ENCODE assay signal across 7 mouse cellular contexts in genomic region chr4:83530060-83530459, GRCm38 (mm10). TPM values are rescaled to one million over a fixed set of nuclear protein-coding genes. Genes with fewer than 3 reads are reported as not detected.
DNase-seq lines count a peak whose midpoint lies in the region; ATAC-seq and TF ChIP-seq lines count a peak whose summit lies in the region.
"Not testable (repeated sequence)": the region's sequence is repeated elsewhere in the genome, so short reads cannot be mapped to it uniquely, and the experiment has no call there.

No protein-coding gene starts in this region.

- not testable (repeated sequence) for ATAC-seq in heart, postnatal 0 days (ENCODE audit: insufficient read depth, low read depth); liver, postnatal 0 days; stomach, postnatal 0 days (ENCODE audit: low FRiP score, low TSS enrichment)

- TF ChIP-seq POLR2A in MEL (IDR thresholded peaks at IDR 0.05; ENCODE audit: control insufficient read depth in 1 of 2, insufficient read depth in 1 of 2, low read depth in 1 of 2, low read length in 2 of 2, poor library complexity in 1 of 2), result not testable (repeated sequence)

- 93% methylated on average over 4 of the region's 4 CpGs for WGBS in heart, postnatal 0 days
- WGBS in liver, postnatal 0 days (ENCODE audit: insufficient replicate concordance), result 92% methylated on average over 4 of the region's 4 CpGs
- 88% methylated on average over 4 of the region's 4 CpGs for WGBS in stomach, postnatal 0 days

- H3K27me3 ChIP-seq in MEL (ENCODE audit: control insufficient read depth in 1 of 2, insufficient read depth in 2 of 2, low read length in 2 of 2); heart, postnatal 0 days (ENCODE audit: control insufficient read depth, insufficient read depth, low read length); liver, postnatal 0 days (ENCODE audit: insufficient read depth, low read length); stomach, postnatal 0 days (ENCODE audit: control insufficient read depth, insufficient read depth, low read length): not testable (repeated sequence)

- TF ChIP-seq CTCF in MEL (IDR thresholded peaks at IDR 0.05 in 2 of 3, conservative IDR thresholded peaks at IDR 0.05 in 1 of 3; ENCODE audit: control insufficient read depth in 1 of 3, insufficient read depth in 1 of 3, low read depth in 2 of 3, low read length in 3 of 3, poor library complexity in 1 of 3, severe bottlenecking in 1 of 3), result peak in 2 of 3 experiments; percentile 23 to 47; a peak in 3 of 6 replicates
- TF ChIP-seq CTCF in heart, postnatal 0 days (IDR thresholded peaks at IDR 0.05; ENCODE audit: low read depth), result peak; percentile 8; the same call in 1 of the 2 replicates
- TF ChIP-seq CTCF in layer of hippocampus, adult 2 months (conservative IDR thresholded peaks at IDR 0.05), result peak; percentile 44
- TF ChIP-seq CTCF in liver, postnatal 0 days (IDR thresholded peaks at IDR 0.05; ENCODE audit: low read depth), result peak; percentile 25; the same call in 1 of the 2 replicates
- peak; percentile 19 for TF ChIP-seq CTCF in stomach, postnatal 0 days (IDR thresholded peaks at IDR 0.05; ENCODE audit: low read depth)

- TF ChIP-seq RAD21 in MEL (IDR thresholded peaks at IDR 0.05; ENCODE audit: low read depth, low read length), result not testable (repeated sequence)

- not testable (repeated sequence) for H3K9ac ChIP-seq in MEL (ENCODE audit: control insufficient read depth, low read depth, low read length, poor library complexity, severe bottlenecking); heart, postnatal 0 days (replicated peaks; ENCODE audit: low read depth, low read length); liver, postnatal 0 days (replicated peaks); stomach, postnatal 0 days (ENCODE audit: low read length)

- not testable (repeated sequence) for H3K36me3 ChIP-seq in MEL (ENCODE audit: control insufficient read depth in 1 of 2, insufficient read depth in 2 of 2, low read length in 2 of 2); heart, postnatal 0 days (replicated peaks; ENCODE audit: control insufficient read depth, insufficient read depth, low read length); liver, postnatal 0 days (replicated peaks; ENCODE audit: insufficient read depth, low read length); stomach, postnatal 0 days (ENCODE audit: control insufficient read depth, insufficient read depth, low read length)

- DNase-seq in CD4-positive helper T cell, adult 2 months (ENCODE audit: low read depth, low spot score), result peak; percentile 17
- peak; percentile 43 for DNase-seq in MEL (ENCODE audit: low read depth, low spot score)
- peak; percentile 8 for DNase-seq in brain, adult 2 months (ENCODE audit: low read depth, low spot score)
- DNase-seq in heart, postnatal 0 days (ENCODE audit: low spot score); layer of hippocampus, adult 2 months (ENCODE audit: low spot score in 2 of 2); liver, postnatal 0 days; stomach, postnatal 0 days (ENCODE audit: low spot score): not testable (repeated sequence)

- H3K79me2 ChIP-seq in MEL (ENCODE audit: control insufficient read depth, insufficient read depth, low read length, poor library complexity), result not testable (repeated sequence)

- not testable (repeated sequence) for H3K4me1 ChIP-seq in MEL (ENCODE audit: control insufficient read depth in 1 of 2, insufficient read depth in 2 of 2, low read length in 2 of 2); heart, postnatal 0 days (ENCODE audit: control insufficient read depth, insufficient read depth); liver, postnatal 0 days (ENCODE audit: insufficient read depth); stomach, postnatal 0 days (replicated peaks; ENCODE audit: control insufficient read depth, insufficient read depth)

- H3K9me3 ChIP-seq in MEL (replicated peaks; ENCODE audit: insufficient read depth, low read length); heart, postnatal 0 days (replicated peaks; ENCODE audit: control insufficient read depth, low read length); liver, postnatal 0 days (ENCODE audit: low read length); stomach, postnatal 0 days (ENCODE audit: control insufficient read depth, low read length): not testable (repeated sequence)

- H3K4me3 ChIP-seq in MEL (ENCODE audit: control insufficient read depth in 1 of 2, insufficient read depth in 1 of 2, low read depth in 2 of 2, low read length in 2 of 2); heart, postnatal 0 days (ENCODE audit: low read depth, low read length); layer of hippocampus, adult 2 months; liver, postnatal 0 days (ENCODE audit: low read depth, low read length); stomach, postnatal 0 days (ENCODE audit: low read depth, low read length): not testable (repeated sequence)

- H3K4me2 ChIP-seq in heart, postnatal 0 days (ENCODE audit: low read depth, low read length); liver, postnatal 0 days (ENCODE audit: low read depth, low read length); stomach, postnatal 0 days (replicated peaks; ENCODE audit: low read depth): not testable (repeated sequence)

- H3K27ac ChIP-seq in MEL (ENCODE audit: control insufficient read depth, low read depth, low read length); heart, postnatal 0 days (ENCODE audit: low read depth); layer of hippocampus, adult 2 months; liver, postnatal 0 days (ENCODE audit: low read depth); stomach, postnatal 0 days (replicated peaks): not testable (repeated sequence)

- not testable (repeated sequence) for TF ChIP-seq EP300 in MEL (IDR thresholded peaks at IDR 0.05; ENCODE audit: low read depth in 1 of 2, low read length in 2 of 2); heart, postnatal 0 days (IDR thresholded peaks at IDR 0.05; ENCODE audit: low read depth); liver, postnatal 0 days (IDR thresholded peaks at IDR 0.05; ENCODE audit: low read depth); stomach, postnatal 0 days (optimal IDR thresholded peaks at IDR 0.05)

TF ChIP-seq in MEL, 35 proteins besides CTCF, POLR2A, EP300 and RAD21:
- peak; percentile 61 for TF ChIP-seq ZNF384 (IDR thresholded peaks at IDR 0.05; ENCODE audit: low read depth, low read length)

RNA-seq across cellular contexts. Expression of gene Ccdc171, which starts 4.7 kb away (rescaled TPM):
- 1.7 and 1.8 TPM in 2 replicates for total RNA-seq in MEL (2012; rRNA removed)
- polyA plus RNA-seq in MEL (2012; ENCODE audit: insufficient read depth in 1 of 2, insufficient read length in 2 of 2, low read depth in 1 of 2, low replicate concordance in 2 of 2, missing spikeins in 1 of 2), result 1 to 10 TPM in 1 of 2 experiments, not detected in 1; 1.6 TPM
- 0.46 and 2.0 TPM in 2 replicates for total RNA-seq in heart, postnatal 0 days (2014; rRNA removed; ENCODE audit: low replicate concordance)
- polyA plus RNA-seq in heart, postnatal 0 days (2015; fragmentation: Nextera tagmentation; extraction: Ambion mirVana), result 1.2 and 2.0 TPM in 2 replicates
- 1 to 10 TPM; 4.1 to 5.1 TPM for total RNA-seq in layer of hippocampus, adult 2 months (2021)
- 0.47 and 0.60 TPM in 2 replicates for polyA plus RNA-seq in liver, postnatal 0 days (2015; fragmentation: Nextera tagmentation; extraction: Ambion mirVana)
- 1.0 and 1.4 TPM in 2 replicates for polyA plus RNA-seq in stomach, postnatal 0 days (2015; fragmentation: Nextera tagmentation; extraction: Ambion mirVana)

RNA-seq across cellular contexts. Expression of gene Psip1, which starts 43.8 kb away (rescaled TPM):
- 68.1 and 81.0 TPM in 2 replicates for total RNA-seq in MEL (2012; rRNA removed)
- 100 to 1,000 TPM in 1 of 2 experiments, 10 to 100 TPM in 1; 54.0 to 161 TPM for polyA plus RNA-seq in MEL (2012; ENCODE audit: insufficient read depth in 1 of 2, insufficient read length in 2 of 2, low read depth in 1 of 2, low replicate concordance in 2 of 2, missing spikeins in 1 of 2)
- total RNA-seq in heart, postnatal 0 days (2014; rRNA removed; ENCODE audit: low replicate concordance), result 20.3 and 52.5 TPM in 2 replicates
- 39.5 and 42.9 TPM in 2 replicates for polyA plus RNA-seq in heart, postnatal 0 days (2015; fragmentation: Nextera tagmentation; extraction: Ambion mirVana)
- total RNA-seq in layer of hippocampus, adult 2 months (2021), result 100 to 1,000 TPM; 215 to 218 TPM
- polyA plus RNA-seq in liver, postnatal 0 days (2015; fragmentation: Nextera tagmentation; extraction: Ambion mirVana), result 29.9 and 30.1 TPM in 2 replicates
- 31.1 and 36.5 TPM in 2 replicates for polyA plus RNA-seq in stomach, postnatal 0 days (2015; fragmentation: Nextera tagmentation; extraction: Ambion mirVana)
